Mouse (Mus musculus): ENCODE data around the gene Mettl16.
A peak's percentile ranks its signal among the peaks of the same experiment; 100 is the strongest.

Gene Mettl16

DNA sequence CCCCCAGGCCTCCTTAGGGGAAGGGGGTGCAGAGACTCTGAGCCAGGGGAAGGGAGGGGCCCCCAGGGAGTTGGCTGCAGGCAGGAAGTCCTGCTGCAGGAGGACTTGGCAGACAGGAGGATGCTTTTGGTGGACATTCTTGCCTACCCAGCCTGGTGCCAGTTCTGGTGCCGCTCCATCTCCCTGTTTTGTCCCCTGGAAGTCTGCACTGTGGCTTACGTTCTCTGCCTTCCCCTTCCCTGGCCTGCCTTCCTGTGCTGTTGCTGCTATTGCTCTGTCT is 72.7 kb downstream of the Mettl16 start:
- DNase-seq (ENCODE audit: low spot score in 2 of 2): no peak

DNA sequence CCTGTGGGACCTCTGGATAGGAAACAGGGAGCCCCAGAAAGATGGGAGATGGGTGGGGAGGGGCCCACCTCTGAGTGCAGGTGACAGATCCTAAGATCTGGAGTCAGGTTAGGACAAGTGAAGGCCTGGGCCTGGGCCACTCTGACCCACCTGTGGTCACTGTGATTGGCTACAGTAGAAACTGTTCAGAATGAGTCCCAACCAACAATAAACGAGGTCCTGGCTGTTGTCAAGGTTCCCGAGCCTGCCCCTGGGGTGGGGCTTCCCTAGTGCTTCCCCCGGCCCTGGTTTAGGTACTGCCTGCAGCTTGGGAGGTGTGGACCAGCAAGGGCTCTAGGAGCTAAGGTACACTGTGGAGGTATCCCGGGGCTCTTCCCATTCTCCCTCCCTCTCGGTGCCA is 73.1 kb downstream of the Mettl16 start:
- DNase-seq (ENCODE audit: low spot score in 2 of 2): no peak

DNA sequence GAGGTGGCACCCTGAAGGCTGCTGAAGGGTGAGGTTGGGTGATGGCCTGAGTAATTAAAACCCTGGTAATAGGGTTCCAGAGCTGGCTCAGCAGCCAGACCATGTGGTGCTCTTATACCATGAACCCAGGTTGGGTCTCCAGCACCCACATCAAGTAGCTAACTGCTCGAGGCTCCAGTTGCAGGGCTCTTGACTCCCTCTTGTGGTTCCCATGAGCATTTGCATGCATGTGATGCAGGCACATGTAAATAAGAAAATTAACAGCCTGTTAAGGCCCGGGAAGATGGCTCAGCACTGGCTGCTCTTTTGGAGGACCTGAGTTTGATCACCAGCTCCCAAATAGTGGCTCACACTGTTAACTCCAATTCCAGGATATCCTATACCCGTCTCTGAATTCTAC is 75.2 kb downstream of the Mettl16 start:
- no peak for DNase-seq (ENCODE audit: low spot score in 2 of 2)

DNA sequence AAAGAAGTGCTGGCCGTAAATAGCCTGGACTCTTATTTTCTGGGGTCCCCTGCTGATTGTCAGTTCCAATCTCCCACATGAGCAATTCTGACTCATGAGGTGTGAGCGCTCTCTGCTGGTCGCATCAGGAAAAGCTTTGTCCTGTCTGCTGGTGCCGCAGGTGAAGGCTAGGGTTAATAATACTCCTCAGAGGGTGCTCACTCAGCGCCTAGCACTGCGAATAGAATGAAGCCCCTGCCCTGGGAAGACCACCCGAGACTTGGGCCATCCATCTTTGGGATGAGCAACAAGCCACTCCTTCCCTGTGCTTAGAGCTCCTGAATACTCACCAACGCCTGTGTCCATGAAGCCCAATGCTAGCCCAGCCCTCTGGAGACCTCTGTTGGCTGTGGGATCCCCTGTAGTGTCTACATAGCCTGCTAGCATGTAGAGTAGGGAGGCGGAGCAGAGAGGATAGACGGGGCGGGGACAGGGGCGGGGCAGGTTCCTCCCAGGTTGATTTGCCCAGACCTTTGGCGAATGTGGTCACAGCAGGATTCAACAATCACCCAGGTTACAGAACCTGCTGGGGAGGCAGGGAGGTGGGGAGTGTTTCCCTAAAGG is 77.4 kb downstream of the Mettl16 start:
- peak; percentile 81 to 91 for DNase-seq (ENCODE audit: low spot score in 2 of 2)

DNA sequence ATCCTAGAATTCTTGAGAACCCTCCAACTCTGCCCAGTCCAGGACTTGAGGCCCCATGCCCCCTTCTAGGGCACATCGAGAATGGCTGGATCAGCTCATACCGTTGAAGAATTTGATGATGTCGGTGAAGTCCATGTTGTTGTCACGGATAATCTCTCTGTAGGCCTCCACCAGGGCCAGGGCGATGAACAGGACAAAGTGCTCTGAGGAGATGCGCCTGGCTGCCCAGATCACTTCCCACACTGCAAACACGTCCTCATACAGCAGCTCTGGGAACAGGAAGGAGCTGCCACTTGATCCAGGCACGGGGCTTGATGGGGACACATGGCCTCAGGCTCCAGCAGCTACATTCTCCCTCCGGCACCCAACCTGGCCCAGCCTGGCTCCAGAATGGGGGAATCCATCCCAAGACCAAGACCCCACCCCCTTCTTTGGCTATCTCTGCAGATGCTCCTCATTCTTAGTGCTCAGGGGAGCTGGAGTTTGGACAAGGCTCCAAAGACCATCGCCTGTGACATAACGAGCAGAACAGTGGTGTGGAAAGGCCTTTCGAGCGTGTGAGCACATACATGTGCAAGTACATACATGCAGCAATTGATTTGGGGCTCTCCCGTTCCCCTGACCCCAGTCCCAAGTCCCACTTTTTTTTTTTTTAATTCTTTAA is 80.5 kb downstream of the Mettl16 start:
- DNase-seq (ENCODE audit: low spot score in 2 of 2): no peak

DNA sequence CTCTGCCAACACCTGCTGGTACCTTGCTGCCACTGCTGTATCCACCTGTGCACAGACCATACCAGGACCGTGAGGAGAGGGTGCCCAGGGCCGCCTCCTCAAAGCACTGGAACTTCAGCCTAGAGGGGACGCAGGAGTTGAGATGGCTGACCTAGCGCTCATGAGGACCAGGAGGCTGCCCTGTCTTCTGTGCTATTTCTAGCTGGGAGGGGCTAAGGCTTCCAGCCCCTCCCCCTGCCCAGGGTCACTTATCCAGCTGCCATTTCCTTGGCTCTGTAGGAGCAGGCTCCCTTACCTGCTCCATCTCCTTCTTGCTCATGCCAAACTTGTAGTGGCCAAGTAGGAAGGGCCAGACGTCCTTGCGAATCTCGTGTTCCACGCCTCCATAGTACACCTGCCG is 87.1 kb downstream of the Mettl16 start:
- no peak for DNase-seq (ENCODE audit: low spot score in 2 of 2)

DNA sequence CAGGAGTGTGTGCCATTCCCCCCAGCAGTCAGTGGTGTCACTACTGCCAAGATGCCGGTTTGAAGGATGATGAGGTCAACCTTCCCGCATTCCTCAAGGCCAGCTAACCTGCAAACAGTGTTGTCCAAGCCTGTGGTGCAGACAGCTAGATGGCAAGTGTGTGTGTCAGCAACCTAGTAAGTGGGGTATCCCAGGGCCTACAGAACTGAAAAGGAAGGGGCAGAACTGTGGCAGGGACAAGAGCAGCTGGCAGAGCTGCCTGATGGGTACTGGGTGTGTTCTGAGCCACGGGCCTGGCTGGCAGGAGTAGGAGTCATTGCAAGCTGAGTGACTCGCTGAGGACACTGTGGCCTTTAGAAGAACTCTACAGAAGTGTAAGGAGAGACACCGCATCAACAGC is 91.5 kb downstream of the Mettl16 start:
- no peak for DNase-seq (ENCODE audit: low spot score in 2 of 2)

DNA sequence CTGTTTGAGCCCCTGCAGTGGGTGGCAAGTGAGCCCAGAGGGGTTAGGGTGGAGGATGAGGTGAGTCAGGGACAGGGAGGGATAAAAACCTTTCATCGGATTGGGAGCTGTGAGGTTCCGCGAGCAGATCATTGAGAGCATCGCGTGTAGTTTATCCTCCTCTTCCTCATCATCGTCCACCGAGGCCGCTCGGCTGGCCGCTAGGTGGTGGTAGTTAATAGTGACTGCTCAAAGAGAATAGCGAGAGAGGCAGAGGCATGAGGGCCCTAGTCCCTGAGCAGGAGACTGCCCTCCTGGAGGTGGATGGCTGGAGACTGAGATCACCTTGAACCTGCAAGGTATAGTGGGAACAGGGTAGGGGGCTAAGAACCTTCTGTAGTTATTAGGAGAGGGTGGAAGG is 92.8 kb downstream of the Mettl16 start:
- DNase-seq (ENCODE audit: low spot score in 2 of 2): no peak

DNA sequence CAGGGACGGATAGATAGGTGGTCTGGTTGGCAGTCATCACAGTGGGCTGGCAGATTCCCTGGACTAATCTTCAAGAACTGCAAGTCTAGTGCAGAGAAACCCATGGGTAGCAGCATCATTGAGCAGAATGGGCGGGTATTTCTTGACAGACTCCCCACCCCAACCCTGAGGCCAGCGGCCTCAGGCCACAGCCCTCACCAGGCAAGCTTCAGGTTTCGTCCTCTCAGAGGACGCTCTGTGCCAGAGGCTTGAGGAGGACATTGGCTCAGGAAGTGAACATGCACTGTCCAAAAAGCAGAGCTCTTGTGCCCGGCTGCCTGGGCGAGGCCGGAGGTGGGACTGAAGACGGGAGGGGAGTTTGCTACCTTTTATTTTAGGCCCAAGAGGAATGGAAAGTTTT is 93.8 kb downstream of the Mettl16 start:
- no peak for DNase-seq (ENCODE audit: low spot score in 2 of 2)

DNA sequence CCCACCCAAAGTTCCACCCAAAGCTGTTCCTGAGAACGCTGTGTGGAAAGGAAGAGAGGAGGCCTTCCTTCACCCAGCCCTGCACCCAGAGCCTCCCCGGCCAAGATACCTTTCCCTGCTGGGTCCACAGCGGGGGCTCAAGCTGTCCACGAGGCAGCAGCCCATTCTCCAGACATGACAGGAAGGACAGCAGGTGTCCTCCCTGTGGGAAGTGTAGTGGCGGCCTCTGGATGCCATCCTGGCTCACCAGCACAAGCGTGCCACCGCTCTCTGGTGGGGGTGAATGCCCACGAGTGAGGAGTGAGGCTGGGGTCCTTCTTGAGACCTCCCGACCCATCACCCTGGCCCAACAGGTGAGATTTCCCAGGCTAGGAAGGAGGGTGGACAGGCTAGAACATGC is 94.6 kb downstream of the Mettl16 start:
- DNase-seq (ENCODE audit: low spot score in 2 of 2): no peak

DNA sequence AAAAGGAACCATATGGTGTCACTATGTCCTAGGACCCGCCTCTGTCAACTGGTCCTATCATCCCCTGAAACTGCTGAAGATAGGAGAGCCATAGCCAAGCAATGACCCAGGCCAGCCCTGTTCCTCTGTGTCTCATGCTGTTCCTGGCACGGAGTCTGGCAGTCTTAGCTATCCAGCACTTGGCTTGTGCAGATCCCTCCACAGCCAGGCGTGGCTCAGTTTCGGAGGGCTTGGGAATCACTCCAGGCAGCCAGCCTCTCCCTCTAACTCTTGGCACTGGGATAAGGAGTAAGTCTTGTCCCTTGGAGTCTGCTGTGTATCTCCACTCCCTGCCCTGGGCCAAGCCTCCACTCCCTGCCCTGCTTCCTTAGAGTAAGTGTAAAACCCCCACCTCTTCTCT is 96.0 kb downstream of the Mettl16 start:
- DNase-seq (ENCODE audit: low spot score in 2 of 2): no peak

DNA sequence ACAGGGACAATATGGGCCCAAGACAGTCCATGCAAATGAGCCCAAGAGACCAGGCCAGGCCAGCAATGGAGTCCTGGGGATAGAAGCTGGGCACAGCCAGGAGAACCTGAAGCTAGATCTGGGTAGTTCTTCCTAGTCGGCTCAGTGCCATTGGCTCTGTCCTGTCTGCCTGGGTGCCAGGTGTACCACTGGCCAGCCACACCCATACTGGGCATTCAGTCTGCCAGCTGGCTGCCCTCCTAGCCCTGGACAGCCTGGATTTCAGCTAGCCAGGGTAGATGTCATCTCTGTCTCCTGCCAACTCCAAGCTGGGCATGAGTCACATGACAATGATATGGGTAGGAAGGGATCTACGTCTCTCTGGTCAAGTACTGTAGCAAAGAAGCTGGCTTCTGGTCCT is 96.6 kb downstream of the Mettl16 start:
- DNase-seq (ENCODE audit: low spot score in 2 of 2): no peak

DNA sequence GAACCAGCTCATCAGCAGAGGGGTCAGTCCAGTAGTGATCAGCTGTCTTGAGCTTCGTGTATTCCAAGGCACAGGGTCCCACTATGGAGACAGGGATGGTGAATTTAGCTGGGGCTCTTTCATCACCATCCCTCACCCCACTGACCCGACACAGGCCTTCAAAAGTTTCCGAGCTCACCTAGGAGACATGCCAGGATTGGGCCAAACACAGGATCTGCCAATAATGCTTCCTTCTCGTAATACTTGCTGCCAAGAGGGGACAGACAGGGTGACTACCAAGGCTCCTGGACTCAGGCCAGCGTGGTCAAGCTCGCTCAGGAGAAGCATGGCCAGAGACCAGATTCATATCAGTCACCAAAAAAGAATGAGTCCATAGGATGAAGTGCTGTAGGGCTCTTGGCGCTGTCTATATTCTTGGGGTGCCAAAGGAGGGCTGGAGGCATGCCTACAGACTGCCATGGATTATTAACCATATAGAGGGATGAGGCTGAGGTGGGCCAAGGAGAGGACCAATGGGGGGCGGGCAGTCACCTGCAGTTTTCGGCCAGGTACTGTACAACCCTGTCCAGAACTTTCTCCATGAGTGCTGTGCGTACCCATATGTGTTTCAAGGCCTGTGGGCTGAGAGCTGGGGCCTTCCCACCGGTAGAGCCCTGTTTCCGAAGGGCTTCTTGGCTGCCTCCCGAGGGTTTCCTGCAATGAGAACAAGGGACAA is 97.6 kb downstream of the Mettl16 start:
- DNase-seq (ENCODE audit: low spot score in 2 of 2): no peak

DNA sequence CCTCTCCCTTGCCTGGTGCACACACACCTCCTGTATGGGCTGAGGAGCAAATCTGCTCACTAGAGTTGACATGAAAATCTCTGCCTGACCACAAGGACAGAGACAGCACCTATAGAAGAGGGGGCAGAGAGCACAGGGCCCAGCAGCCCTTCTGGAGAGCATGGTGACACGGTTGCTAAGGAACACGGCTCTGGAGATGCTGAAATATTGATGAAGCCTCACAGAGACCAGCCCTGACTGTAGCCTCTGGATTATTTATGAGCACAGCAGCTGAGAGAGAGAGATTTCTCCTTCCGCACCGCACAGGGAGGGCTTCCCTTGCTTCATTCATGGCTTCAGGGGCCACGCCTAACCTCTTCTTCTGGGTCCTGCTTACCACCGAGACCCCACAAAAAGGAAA is 99.0 kb downstream of the Mettl16 start:
- DNase-seq (ENCODE audit: low spot score in 2 of 2): no peak

DNA sequence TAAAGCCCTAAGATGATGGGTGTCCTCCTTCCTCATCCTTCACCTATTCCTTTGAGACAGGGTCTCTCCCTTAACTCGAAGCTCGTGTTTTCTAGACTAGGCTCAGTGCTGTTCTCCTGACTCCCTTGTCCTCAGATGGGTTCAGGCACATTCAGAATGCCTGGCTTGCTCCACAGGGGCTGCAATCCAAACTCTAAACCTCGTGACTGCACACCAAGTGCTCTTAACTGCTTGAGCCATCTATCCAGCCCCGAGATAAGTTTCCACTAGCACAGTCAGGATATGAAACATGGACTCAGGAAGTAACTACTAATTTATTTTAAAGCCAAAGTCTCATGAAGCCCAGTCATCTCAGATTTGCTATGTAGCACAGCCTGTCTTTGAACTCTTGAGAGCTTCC is 99.9 kb downstream of the Mettl16 start:
- DNase-seq (ENCODE audit: low spot score in 2 of 2): no peak

DNA sequence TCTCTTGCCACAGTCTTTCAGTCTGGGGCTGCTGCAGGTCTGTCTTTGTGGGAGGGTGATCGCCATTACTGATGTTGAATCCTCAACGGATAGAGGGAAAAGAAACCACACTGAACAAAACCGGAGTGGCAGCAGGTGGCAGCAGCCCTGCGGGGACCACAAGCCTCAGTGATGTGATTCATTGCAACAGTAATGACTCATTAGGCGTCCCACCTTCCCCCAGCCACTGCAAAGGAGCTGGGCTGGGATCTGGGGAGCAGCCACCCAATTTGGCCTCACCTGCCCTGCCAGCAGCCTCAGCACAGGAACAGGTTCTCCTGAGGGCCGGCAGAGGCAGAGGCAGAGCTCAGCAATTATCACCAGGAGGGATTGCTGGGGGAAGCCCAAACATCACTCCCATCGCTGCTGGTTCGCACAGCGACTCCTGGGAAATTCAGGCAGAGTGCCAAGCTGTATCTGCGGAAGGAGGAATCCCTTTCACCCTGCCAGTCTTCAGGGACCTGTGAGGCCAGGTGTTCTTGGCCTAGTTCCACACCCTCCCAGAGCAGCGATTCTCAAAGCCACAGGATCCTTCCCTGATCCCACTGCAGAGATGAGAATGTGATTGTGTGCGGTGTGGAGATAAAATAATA is 100.5 kb downstream of the Mettl16 start:
- DNase-seq (ENCODE audit: low spot score in 2 of 2): no peak

DNA sequence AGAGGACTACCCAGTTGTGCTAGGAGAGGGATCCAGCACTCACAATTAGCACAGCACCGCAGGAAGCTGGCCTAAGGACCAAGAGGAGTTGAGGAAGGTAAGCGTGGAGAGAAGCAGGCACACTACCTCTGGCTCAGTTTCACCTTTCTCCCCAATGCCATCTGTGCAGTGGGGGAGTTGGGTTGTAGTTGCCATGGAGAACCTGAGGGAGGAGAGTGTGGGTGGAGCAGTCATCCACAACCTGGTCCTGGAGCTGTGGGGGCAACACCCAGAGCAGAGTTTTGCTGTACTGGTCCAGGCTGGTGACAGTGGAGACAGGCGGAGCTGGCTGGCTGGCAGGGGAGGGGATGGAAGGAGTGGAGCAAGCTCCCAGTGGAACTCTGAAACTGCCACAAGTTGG is 104.0 kb downstream of the Mettl16 start:
- DNase-seq (ENCODE audit: low spot score in 2 of 2): no peak

DNA sequence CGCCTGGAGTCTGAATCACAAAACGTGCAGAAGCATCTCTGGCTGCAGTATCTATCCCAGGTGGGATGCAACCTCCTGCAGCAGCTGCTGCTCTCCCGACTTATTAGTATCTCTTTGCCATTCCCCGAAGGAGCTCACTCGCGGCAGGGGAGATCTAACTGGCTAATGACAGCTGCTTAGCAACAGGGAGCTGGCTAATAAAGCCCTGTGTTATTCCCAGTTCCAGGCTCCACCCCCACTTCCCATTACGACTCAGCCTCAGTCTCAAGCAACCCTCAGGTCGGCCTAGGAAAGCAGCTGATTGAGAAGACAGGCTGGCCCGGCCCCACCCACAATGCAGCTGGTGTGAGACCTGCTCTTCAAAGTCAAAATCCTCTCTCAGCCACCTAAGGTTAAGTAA is 106.2 kb downstream of the Mettl16 start:
- DNase-seq (ENCODE audit: low spot score in 2 of 2): no peak
